Mouse (Mus musculus) hindbrain, embryonic 10.5 days (tissue): ENCODE data around the gene Gnai3. TPM values are rescaled to one million over a fixed set of nuclear protein-coding genes. Genes with fewer than 3 reads are reported as not detected.

Source experiments
- DNase-seq: peaks from one replicate; pipeline ENCODE4 v3.0.0-alpha.2; 2017; ENCODE audit warnings: low spot score
- H3K27ac ChIP-seq: fragments of 300-500 bp; sonication (generic); 2 replicates; pipeline ENCODE4 v1.5.1; 2016; ENCODE audit warnings: mild to moderate bottlenecking, moderate library complexity
- H3K27me3 ChIP-seq: fragments of 300-500 bp; sonication (generic); 2 replicates; pipeline ENCODE4 v1.6.1; 2016; ENCODE audit warnings: mild to moderate bottlenecking; ENCODE audit not compliant: poor library complexity, insufficient read depth, severe bottlenecking
- H3K36me3 ChIP-seq: fragments of 300-500 bp; sonication (generic); 2 replicates; pipeline ENCODE4 v1.6.1; 2016; ENCODE audit warnings: mild to moderate bottlenecking, moderate library complexity
- H3K4me1 ChIP-seq: fragments of 300-500 bp; sonication (generic); replicated peaks from 2 replicates; pipeline ENCODE4 v1.6.1; 2016; ENCODE audit warnings: mild to moderate bottlenecking
- H3K4me3 ChIP-seq: fragments of 300-500 bp; sonication (generic); 2 replicates; pipeline ENCODE4 v1.5.1; 2016; ENCODE audit warnings: mild to moderate bottlenecking, moderate library complexity
- H3K9me3 ChIP-seq: fragments of 300-500 bp; sonication (generic); 2 replicates; pipeline ENCODE4 v1.6.1; 2016; ENCODE audit warnings: mild to moderate bottlenecking, moderate library complexity
- WGBS: fragments of 180-500 bp; shearing (Covaris S2); methylation state at CpG from one replicate; pipeline ENCODE4 v1.1.7; 2016; 5-methylcytosine and 5-hydroxymethylcytosine counted together
- polyA plus RNA-seq: library from polyadenylated mRNA; unstranded; fragments of >200 nt; fragmentation: Nextera tagmentation; extraction: Ambion mirVana; gene quantifications from 2 replicates; pipeline ENCODE4 v1.2.1, GENCODE M21; 2016

The Gnai3 gene
- polyA plus RNA-seq, 1 experiment from 2014 or later: 178 TPM

DNA sequence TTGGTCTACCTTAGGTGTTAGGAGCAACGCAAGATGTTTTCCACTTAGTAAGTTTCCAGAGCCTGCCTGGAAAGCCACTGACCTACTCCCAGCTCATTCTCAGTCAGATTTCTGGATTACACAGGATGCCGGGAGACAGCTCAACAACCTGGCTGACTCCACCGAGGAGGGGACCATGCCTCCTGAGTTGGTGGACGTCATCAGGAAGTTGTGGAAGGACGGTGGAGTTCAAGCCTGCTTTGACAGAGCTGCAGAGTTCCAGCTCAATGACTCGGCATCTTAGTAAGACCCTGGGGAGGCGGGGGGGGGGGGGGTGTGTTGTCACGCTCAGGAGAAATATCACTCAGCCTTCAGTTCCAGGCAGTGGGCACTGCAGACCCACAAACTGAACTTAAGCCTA lies 49.7 kb downstream of the Gnai3 start:
- WGBS: 71% methylated on average over 8 of the region's 8 CpGs
- H3K27ac ChIP-seq: no peak overlapping the region
- no peaks in the 10 kb centered on the region for H3K27me3 ChIP-seq
- H3K36me3 ChIP-seq: no peaks in the 10 kb centered on the region
- H3K4me3 ChIP-seq: no peak overlapping the region
- no peaks in the 10 kb centered on the region for H3K9me3 ChIP-seq
- DNase-seq: no peak
- H3K4me1 ChIP-seq: no peaks in the 10 kb centered on the region

GRCm38 (mm10) chr3:108094976-108095760 lies 50.8 kb downstream of the Gnai3 start:
- no peaks in the 10 kb centered on the region for H3K4me1 ChIP-seq
- H3K4me3 ChIP-seq: no peak overlapping the region
- WGBS: 94% methylated on average over 12 of the region's 12 CpGs
- H3K36me3 ChIP-seq: no peaks in the 10 kb centered on the region
- H3K9me3 ChIP-seq: no peaks in the 10 kb centered on the region
- no peaks in the 10 kb centered on the region for H3K27me3 ChIP-seq
- DNase-seq: no peak
- no peak overlapping the region for H3K27ac ChIP-seq

- WGBS: 91% methylated on average over 1 of the region's 1 CpGs
- Histone ChIP-seq H3K36me3 (no peaks in the 10 kb centered on the region), H3K27ac (no peak overlapping the region), H3K4me3 (no peak overlapping the region), H3K27me3 (peaks cover 3% of the 10 kb centered on the region; the same call in 1 of the 2 replicates), H3K9me3 (no peaks in the 10 kb centered on the region), H3K4me1 (peaks cover 8% of the 10 kb centered on the region)
- no peak for DNase-seq
Measured at GRCm38 (mm10) chr3:108094146-108094545, 51.8 kb downstream of the Gnai3 start.

- H3K27me3 ChIP-seq: peaks cover 8% of the 10 kb centered on the region; the same call in 1 of the 2 replicates
- WGBS: 67% methylated on average over 6 of the region's 6 CpGs
- peaks cover 13% of the 10 kb centered on the region for H3K4me1 ChIP-seq
- H3K4me3 ChIP-seq: no peak overlapping the region
- H3K9me3 ChIP-seq: no peaks in the 10 kb centered on the region
- no peaks in the 10 kb centered on the region for H3K36me3 ChIP-seq
- DNase-seq: no peak
- no peak overlapping the region for H3K27ac ChIP-seq
Measured at GRCm38 (mm10) chr3:108093306-108093705, 52.6 kb downstream of the Gnai3 start.

DNA sequence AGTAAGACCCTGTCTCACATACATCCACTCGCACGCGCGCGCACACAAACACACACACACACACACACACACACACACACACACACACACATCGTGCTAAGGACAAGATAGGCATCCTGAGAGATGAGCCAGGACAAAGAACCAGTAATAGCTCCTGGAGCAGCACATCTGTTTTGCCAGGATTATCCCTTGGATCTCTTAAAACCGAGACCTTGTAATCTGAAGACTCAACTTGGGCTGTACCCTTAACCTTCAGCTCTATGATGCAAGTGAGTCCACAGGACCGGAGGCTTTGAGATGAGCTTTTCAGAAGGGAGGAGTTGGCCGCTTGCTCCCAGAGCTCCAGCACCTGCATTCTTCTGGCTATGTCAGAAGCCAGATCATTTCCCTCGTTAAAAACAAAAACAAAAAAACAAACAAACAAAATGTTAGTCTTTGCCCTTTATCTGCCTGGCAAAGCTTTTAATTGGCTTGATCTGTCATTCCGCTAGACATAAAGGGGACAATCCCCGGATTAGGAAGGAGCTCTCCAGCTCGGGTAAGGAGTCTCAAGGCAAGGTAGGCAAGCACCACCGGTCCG lies 53.3 kb downstream of the Gnai3 start, which contains the start of gene Gnat2:
Gene Gnat2, plus strand, starts transcription at position 254 of the 580 bp plus-strand sequence.
- no peak for DNase-seq
- WGBS: 85% methylated on average over 15 of the region's 15 CpGs
- H3K9me3 ChIP-seq: no peaks in the 10 kb centered on the region
- H3K36me3 ChIP-seq: no peaks in the 10 kb centered on the region
- H3K4me1 ChIP-seq: peaks cover 13% of the 10 kb centered on the region
- no peak within 1 kb of the TSS for H3K4me3 ChIP-seq
- H3K27ac ChIP-seq: no peak within 1 kb of the TSS
- peaks cover 8% of the 10 kb centered on the region; the same call in 1 of the 2 replicates for H3K27me3 ChIP-seq

GRCm38 (mm10) chr3:108092030-108092429 lies 53.9 kb downstream of the Gnai3 start:
- WGBS: 76% methylated on average over 6 of the region's 6 CpGs
- no peak overlapping the region for H3K27ac ChIP-seq
- H3K9me3 ChIP-seq: no peaks in the 10 kb centered on the region
- H3K36me3 ChIP-seq: no peaks in the 10 kb centered on the region
- no peak for DNase-seq
- no peak overlapping the region for H3K4me3 ChIP-seq
- H3K4me1 ChIP-seq: peaks cover 18% of the 10 kb centered on the region
- peaks cover 12% of the 10 kb centered on the region; the same call in 1 of the 2 replicates for H3K27me3 ChIP-seq

DNA sequence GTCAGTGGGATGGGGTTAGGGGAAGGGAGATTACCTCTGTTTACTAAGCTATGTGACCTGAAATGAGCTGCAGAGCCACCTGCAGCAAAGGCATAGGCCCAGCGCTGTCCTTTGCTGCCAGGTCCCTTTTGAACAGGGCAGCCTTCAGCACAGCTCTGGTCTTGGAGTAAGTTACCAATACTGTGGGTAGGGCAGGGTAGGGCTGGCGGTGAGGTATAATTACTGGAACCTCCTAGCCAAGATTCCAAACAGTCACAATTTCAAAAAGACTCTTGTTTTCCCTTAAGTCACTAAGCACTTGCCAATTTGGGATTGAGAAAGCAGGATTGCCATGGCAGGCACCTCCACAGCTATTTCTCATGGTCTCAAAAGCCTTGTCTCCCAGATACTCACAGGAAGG lies 55.4 kb downstream of the Gnai3 start:
- Histone ChIP-seq H3K36me3 (no peaks in the 10 kb centered on the region), H3K27me3 (peaks cover 12% of the 10 kb centered on the region; the same call in 1 of the 2 replicates), H3K4me1 (peaks cover 33% of the 10 kb centered on the region), H3K9me3 (no peaks in the 10 kb centered on the region), H3K27ac (no peak overlapping the region), H3K4me3 (no peak overlapping the region)
- 85% methylated on average over 2 of the region's 2 CpGs for WGBS
- DNase-seq: no peak

DNA sequence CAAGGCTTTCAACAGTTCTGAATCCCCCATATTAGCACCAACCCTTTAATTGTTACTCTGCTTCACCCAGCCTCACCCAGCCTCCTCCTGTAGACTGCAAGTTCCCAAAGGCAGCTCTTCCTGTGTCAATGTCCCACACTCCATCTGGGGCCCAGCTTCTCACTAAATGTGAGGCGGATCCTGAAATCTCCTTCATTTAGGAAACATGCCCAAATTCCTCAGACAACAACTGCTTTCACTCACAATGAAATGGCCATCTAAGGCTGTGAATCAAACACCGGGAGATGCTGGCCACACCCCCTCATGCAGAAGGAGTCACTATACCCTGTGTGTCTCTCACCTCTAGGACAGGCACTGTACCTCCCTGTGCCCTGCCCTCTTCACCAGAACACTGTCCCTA lies 56.0 kb downstream of the Gnai3 start:
- H3K4me3 ChIP-seq: no peak overlapping the region
- WGBS: 46% methylated on average over 2 of the region's 2 CpGs
- no peak overlapping the region for H3K27ac ChIP-seq
- H3K4me1 ChIP-seq: peaks cover 39% of the 10 kb centered on the region
- no peaks in the 10 kb centered on the region for H3K9me3 ChIP-seq
- DNase-seq: no peak
- peaks cover 12% of the 10 kb centered on the region; the same call in 1 of the 2 replicates for H3K27me3 ChIP-seq
- H3K36me3 ChIP-seq: no peaks in the 10 kb centered on the region

- WGBS: 50% methylated on average over 5 of the region's 5 CpGs
- Histone ChIP-seq H3K4me3 (no peak overlapping the region), H3K9me3 (no peaks in the 10 kb centered on the region), H3K27me3 (peaks cover 12% of the 10 kb centered on the region; the same call in 1 of the 2 replicates), H3K4me1 (peaks cover 49% of the 10 kb centered on the region), H3K36me3 (no peaks in the 10 kb centered on the region), H3K27ac (peak overlapping the region; percentile 62; the same call in 1 of the 2 replicates)
- DNase-seq: no peak
Measured at GRCm38 (mm10) chr3:108088842-108089380, 57.0 kb downstream of the Gnai3 start.

GRCm38 (mm10) chr3:108087329-108087728 lies 58.6 kb downstream of the Gnai3 start:
- H3K27me3 ChIP-seq: peaks cover 12% of the 10 kb centered on the region; the same call in 1 of the 2 replicates
- H3K9me3 ChIP-seq: no peaks in the 10 kb centered on the region
- 75% methylated on average over 3 of the region's 3 CpGs for whole genome bisulfite sequencing
- peaks cover 65% of the 10 kb centered on the region for H3K4me1 ChIP-seq
- no peak for DNase-seq
- H3K4me3 ChIP-seq: peak overlapping the region; percentile 91; the same call in 1 of the 2 replicates
- peak overlapping the region; percentile 95; the same call in 1 of the 2 replicates for H3K27ac ChIP-seq
- H3K36me3 ChIP-seq: no peaks in the 10 kb centered on the region; the same call in 1 of the 2 replicates

DNA sequence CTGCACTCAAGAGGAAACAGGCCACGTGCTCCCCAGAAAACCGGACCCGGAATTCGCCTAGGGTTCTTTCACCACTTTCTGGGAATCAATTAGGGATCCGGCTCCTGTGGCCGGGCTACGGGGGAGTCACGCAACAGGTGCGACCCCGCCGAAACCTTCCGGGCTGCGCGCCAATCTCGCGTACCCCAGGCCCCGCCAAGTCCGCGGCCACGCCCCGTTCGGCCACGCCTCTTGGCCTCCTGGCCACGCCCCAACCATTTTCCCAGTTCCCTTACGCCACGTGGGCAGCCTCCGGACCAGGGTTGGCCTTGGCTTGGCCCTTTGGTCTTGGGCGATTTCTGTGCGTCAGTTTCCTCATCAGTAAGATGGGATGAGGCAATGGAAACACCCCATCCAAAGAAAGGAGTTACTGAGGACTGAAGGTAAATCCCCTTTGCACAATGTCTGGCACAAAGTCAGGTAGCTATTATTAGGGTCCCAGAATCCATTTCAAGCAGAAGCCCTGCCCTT lies 59.4 kb downstream of the Gnai3 start, which contains the start of gene Ampd2:
Gene Ampd2, minus strand, starts transcription at position 182 of the 510 bp plus-strand sequence.
- WGBS: under 1% methylated on average over 29 of the region's 29 CpGs
- Histone ChIP-seq H3K36me3 (no peaks in the 10 kb centered on the region; the same call in 1 of the 2 replicates), H3K27me3 (peaks cover 12% of the 10 kb centered on the region; the same call in 1 of the 2 replicates), H3K4me1 (peaks cover 73% of the 10 kb centered on the region), H3K4me3 (peak within 1 kb of the TSS; percentile 91), H3K9me3 (no peaks in the 10 kb centered on the region), H3K27ac (peak within 1 kb of the TSS; percentile 95)
- DNase-seq: peak; percentile 88

DNA sequence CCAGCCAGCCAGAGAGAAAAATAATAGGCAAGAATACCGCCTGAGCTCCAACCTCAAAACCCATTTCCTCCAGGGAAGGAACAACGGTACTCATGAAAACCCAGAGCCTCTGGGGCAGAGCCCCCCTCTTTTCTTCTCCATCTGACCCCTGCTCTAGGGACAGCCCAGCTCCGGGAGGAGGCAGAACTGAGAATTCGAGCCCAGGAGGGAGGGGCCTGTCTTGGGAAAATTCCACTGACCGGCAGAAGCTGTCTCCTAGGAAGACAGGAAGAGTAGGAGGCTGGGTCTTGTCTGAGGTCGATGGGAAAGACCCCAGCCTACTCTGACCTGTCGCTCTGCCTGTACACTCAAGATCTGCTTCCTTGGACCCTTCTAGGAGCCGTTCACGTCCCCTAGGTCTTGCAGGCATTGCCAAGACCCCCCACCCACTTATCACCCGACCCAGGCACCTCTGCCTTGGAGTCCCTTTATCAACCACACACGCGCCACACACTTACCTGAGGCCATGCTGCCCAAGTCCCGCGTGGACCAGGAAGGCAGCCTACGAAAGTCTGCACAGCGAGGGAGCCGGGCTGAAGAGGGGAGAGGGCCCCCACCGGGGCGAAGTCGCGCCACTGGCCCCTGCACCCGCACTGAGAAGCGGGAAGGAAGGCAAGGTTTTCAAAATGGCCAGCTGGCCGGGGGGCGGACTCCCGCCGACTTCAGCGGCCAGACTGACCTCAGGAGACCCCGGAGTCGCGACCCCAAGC lies 60.1 kb downstream of the Gnai3 start:
- H3K36me3 ChIP-seq: peaks cover 1% of the 10 kb centered on the region
- H3K9me3 ChIP-seq: no peaks in the 10 kb centered on the region
- H3K4me1 ChIP-seq: peaks cover 78% of the 10 kb centered on the region
- H3K27ac ChIP-seq: peak overlapping the region; percentile 95
- peak overlapping the region; percentile 91 for H3K4me3 ChIP-seq
- DNase-seq: peak; percentile 76
- WGBS: under 1% methylated on average over 31 of the region's 31 CpGs
- peaks cover 12% of the 10 kb centered on the region; the same call in 1 of the 2 replicates for H3K27me3 ChIP-seq
